Mouse (Mus musculus): ENCODE results near the gene Pin1. TPM values are rescaled to one million over a fixed set of nuclear protein-coding genes. Genes with fewer than 3 reads are reported as not detected.

The Pin1 gene
- total RNA-seq, 2 experiments from 2014 or later = 18.3 to 19.2 TPM

DNA sequence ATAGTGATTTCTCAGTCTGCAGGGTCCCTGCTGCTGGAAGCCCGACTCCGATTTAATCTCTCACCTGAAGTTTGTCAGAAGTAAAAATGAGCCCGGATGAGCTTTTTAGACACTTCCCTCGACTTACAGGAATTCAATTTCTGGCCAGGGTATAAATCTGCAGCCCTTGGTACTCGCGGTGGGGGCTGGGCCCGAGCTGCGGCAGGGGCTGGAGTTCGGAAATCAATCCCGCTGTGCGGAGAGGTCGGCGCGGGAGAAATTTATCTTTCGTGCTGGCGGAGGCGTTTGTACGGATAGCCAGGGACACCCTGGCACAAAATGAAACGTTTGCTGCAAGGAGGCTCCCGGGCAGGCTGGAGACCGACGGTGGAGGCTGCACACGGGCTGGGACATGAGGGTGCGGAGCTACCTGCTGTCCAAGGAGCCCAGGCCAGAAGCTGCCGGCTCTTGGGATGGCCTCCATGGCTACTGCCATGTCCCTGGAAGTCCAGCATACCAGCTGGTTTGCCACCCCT, 42.9 kb downstream of the Pin1 start:
- intact Hi-C loops (cut with DNase I) = no loop called here
- no peak for DNase-seq (ENCODE audit: low spot score)

DNA sequence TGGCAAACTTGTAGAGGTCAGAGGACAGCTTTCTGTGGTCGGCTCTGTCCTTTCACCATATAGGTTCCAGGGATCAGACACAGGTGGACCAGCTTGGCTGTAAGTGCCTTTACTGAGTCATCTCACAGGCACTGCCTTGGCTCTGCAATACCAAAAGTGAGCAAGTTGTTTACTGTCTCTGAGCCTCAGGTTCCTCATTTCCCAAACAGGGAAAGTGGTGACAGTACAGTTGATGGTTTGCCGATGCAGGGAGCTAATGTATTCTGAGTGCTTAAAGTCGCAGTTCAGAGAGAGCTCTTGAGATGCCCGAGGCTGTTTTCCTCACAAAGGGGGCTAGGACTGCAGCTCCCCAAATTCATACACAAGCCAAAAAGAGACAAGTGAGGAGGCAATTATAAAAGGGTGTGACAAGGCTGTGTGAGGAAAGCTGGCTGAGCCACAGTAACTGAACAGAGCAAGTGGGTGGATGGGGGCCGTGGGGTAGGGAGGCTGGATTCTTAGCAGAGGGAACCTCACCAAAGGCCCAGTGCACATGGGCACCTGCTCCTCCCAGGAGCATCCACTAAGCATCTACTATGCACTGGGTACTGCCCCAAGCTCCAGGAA, 44.3 kb downstream of the Pin1 start:
- intact Hi-C loops (cut with DNase I) = no loop called here
- no peak for DNase-seq (ENCODE audit: low spot score)

DNA sequence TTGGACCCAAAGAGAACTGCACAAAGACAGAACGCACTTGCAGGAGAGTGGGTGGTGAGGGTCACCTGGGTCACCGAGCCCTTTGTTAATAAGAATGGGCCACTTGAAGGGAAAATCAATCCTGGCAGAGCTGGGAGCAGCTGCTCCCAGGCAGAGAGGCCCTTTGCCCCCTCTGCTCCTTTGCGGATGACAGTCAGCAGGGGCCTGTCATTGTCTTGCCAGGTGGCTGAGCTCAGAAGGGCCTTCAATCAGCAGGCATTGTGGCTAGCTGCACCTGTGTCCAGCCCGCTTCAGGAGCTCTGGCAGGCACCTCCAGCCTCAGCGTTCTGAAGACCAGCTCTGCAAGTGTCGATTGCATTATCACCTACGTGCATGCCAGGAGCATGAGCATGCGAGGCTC, 45.6 kb downstream of the Pin1 start:
- no peak for DNase-seq (ENCODE audit: low spot score)
- intact Hi-C loops (cut with DNase I) = no loop called here

DNA sequence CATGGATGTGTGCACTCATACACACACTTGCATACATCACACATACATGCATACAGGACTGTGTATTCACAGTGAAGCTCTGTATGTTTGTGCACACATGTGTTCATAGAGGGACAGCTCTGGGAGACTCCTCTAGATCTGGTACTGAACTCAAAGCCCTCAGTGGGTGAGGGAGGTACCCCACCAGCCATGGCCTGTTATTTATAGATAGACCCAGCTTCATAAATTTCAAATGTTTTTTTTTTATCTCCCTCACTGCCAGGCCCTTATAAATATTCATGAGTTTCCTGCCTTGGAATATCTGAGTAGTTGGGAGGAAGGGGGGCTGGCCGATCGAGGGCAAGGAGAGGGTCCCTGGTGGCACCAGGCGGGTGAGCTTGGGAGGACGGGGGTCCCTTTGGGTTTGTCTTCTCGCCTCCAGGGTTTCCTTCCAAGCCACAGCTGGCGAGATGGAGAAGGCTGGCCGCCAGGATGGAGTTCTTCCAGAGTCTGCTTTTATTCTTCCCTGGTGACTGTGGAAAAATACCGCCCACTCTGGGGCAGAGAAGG, 52.0 kb downstream of the Pin1 start:
- intact Hi-C loops (cut with DNase I) = no loop called here
- no peak for DNase-seq (ENCODE audit: low spot score)

DNA sequence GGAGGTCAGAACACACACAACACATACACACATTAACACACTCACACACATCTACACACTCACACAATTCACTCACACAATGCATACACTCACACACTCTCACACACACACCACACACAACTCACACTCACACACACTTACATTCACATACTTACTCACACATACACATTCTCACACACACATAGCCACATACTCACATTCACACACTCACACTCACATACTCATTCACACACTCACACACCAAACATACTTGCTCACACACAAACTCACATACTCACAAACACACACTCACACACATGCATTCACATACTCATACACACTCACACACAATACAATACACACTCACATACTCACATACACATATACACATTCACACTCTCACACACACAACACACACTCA, 53.5 kb downstream of the Pin1 start:
- intact Hi-C loops (cut with DNase I) = no loop called here
- no peak for DNase-seq (ENCODE audit: low spot score)

DNA sequence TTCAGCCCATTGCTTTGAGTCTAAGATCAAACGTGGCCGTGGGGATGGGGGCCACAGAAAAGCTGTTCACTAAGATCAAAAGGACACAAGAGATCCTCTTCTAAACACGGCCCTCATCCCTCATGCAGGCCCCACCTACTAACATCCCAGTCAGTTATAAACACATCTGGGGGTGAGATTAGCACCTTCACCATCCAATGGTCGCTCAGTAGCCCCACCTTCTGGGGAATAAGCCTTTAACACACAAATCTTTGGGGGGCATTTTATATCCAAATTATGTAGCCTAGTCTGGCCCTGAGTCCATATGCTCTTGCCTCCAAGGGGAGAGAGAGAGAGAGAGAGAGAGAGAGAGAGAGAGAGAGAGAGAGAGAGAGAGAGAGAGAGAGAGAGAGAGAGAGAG, 54.1 kb downstream of the Pin1 start:
- intact Hi-C loops (cut with DNase I) = no loop called here
- DNase-seq (ENCODE audit: low spot score) = no peak

DNA sequence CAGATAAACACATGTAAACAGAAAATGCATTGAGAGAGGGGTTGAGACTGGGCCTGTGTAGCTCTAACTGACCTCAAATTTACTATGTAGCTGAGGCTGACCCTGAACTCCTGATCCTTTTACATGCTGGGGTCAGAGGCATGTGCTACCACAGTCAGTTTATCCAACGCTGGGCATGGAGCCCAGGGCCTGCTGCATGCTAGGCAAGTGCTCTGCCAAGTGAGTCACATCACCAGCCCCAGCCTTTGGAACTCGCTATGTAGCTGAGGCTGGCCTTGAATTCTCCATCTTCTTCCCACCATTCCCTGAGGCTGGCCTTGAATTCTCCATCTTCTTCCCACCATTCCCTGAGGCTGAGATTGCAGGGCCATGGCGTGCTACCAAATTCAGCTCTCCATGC, 58.6 kb downstream of the Pin1 start:
- no peak for DNase-seq (ENCODE audit: low spot score)
- intact Hi-C loops (cut with DNase I) = no loop called here

DNA sequence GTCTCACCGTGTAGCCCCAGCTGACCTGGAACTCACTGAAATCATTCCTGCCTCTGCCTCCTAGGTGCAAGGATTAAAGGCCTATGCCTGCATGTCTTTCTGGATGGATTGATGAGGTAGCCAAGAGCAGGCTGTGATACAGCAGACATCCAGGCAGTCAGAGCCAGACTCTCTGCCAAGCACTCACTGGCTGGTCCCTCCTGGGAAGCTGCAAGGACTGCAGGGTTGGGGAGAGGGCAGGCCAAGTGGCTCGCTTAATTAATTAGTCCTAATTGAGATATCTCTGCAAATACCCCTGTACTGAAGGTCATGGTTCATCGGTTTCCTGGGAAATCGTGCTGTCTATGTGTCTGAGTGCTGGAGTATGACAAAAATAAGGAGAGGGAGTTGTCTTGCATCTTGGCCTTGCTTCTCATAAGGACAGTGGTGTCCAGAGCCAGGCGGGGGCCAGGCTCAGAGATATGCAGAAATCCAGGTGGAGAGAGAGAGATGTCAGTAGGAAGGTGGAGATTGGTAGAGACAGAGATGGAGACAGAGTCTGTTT, 61.1 kb downstream of the Pin1 start:
- intact Hi-C loops (cut with DNase I) = no loop called here
- no peak for DNase-seq (ENCODE audit: low spot score)

DNA sequence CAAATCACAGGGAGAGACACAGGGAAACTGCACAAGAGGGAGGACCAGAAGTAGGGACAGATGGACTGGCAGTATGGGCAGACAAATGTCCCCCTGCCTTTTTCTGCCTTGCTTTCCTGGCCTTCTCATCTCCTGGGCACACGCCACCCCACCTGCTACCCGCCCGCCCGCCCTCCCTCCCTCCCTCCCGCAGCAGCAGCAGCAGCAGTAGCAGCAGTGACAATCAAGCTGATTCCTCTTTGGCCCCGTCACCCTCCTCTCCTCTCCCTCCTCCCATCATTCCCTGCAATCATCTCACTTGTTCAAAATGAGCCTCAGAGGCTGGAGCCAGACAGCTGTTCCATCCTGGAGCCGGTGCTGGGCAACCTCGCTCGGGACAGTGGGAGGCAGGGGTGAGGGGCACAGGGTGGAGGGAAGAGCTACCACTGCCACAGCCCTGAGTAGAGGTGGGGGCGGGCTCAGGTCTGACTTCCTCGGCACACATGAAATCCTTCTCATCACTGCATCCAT, 61.6 kb downstream of the Pin1 start:
- intact Hi-C loops (cut with DNase I) = no loop called here
- no peak for DNase-seq (ENCODE audit: low spot score)

DNA sequence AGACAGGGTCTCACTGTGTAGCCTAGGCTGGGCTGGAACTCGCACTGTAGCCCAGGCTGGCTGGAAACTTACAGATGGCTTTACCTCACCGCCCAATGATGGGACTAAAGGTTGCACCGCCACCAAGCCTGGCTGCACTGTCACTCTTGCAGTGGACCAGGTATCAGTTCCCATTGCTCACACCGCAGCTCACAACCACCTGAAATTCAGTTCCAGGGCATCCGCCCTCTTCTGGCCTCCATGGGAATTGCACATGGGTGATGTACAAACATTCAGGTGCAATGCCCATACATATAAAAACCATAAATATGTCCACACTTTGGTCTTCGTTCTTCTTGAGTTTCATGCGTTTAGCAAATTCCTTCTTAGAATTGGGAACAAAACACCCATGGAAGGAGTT, 63.4 kb downstream of the Pin1 start:
- intact Hi-C loops (cut with DNase I) = no loop called here
- no peak for DNase-seq (ENCODE audit: low spot score)

Other genes with a start within 250 kb of the Pin1 start
- 10 to 100 TPM in 1 of 2 experiments, 1 to 10 TPM in 1; 9.1 to 11.9 TPM for gene Zfp26, start 191.9 kb upstream of the Pin1 start, total RNA-seq (2021)
- 10 to 100 TPM; 10.6 to 12.2 TPM for gene Zfp426, start 159.3 kb upstream of the Pin1 start, total RNA-seq (2021)
- 10 to 100 TPM; 22.2 to 29.9 TPM for gene Zfp266, start 130.7 kb upstream of the Pin1 start, total RNA-seq (2021)
- 1 to 10 TPM; 5.9 to 6.6 TPM for gene Zfp846, start 70.8 kb upstream of the Pin1 start, total RNA-seq (2021)
- gene Ubl5, start 9.2 kb upstream of the Pin1 start, total RNA-seq (2021) = 100 to 1,000 TPM; 218 to 220 TPM
- gene Fbxl12, start 7.3 kb upstream of the Pin1 start, total RNA-seq (2021) = 10 to 100 TPM; 10.5 to 11.5 TPM
- under 1 TPM in 1 of 2 experiments, not detected in 1; 0.18 TPM for gene Olfm2, start 94.3 kb downstream of the Pin1 start, total RNA-seq (2021)
- gene Col5a3, start 163.0 kb downstream of the Pin1 start, total RNA-seq (2021) = 10 to 100 TPM; 26.1 to 30.2 TPM
- gene Rdh8, start 166.4 kb downstream of the Pin1 start, total RNA-seq (2021) = not detected
- 1 to 10 TPM; 4.0 to 4.2 TPM for gene A230050P20Rik, start 216.5 kb downstream of the Pin1 start, total RNA-seq (2021)
- 1 to 10 TPM; 3.2 to 3.3 TPM for gene Angptl6, start 227.6 kb downstream of the Pin1 start, total RNA-seq (2021)
- 1 to 10 TPM; 7.0 to 9.5 TPM for gene Ppan, start 236.1 kb downstream of the Pin1 start, total RNA-seq (2021)
- gene Eif3g, start 246.5 kb downstream of the Pin1 start, total RNA-seq (2021) = 100 to 1,000 TPM in 1 of 2 experiments, 10 to 100 TPM in 1; 97.8 to 100 TPM

Measured in heart, postnatal 25 days (tissue).